Mouse (Mus musculus) adrenal gland, adult 2 months (tissue): Measurements from ENCODE around the gene Slc2a13. TPM values are rescaled to one million over a fixed set of nuclear protein-coding genes. Genes with fewer than 3 reads are reported as not detected.

Source experiments
- DNase-seq: peaks from one replicate; pipeline ENCODE4 v3.0.0; 2021
- long read RNA-seq: library from polyadenylated mRNA; stranded (forward); transcript quantifications from one replicate; pipeline ENCODE4 v2.0.0, GENCODE M21; 2021
- polyA plus RNA-seq: library from polyadenylated mRNA; depleted of rRNA; stranded (reverse); fragments of >200 nt; gene quantifications from 2 replicates; pipeline ENCODE4 v1.2.3, GENCODE M21; 2012; rRNA removed
- total RNA-seq, 2 experiments: library from RNA; stranded (reverse); gene quantifications; 2 replicates each; pipeline ENCODE4 v1.2.3; 2021

The Slc2a13 gene
- total RNA-seq (1 to 10 TPM; 3.3 to 4.0 TPM), polyA plus RNA-seq (1.0 and 2.0 TPM in 2 replicates)
- long read RNA-seq, full-length matches to known transcripts = 1 of 1 reads
- long read RNA-seq, partial matches to known transcripts = 0 of 1 reads
- long read RNA-seq, other reads (novel, unspliced or antisense) = 0 of 1 reads

DNA sequence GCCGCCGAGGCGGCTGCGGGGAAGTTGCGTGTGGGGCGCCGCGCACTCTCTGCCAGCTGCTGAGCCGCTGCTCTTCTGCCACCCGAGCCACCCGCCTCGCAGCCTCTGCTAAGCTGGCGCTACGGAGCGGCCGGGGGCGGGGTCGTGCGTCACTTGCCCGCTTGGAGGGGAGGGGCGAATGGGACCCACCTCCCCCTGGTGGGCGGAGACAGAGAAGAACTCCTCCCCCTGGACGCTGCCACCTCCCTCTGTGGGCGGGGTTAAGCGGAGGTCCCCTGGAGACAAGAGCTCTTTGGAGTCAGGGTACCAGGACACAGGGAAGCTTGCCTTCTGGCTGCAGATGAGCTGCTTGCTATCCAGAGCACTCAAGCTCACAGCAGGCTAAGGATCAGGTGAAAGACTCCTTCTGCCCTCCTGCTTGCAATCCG lies at the start of gene Slc2a13:
Slc2a13 (minus strand) TSS at position 151 of the 428 bp plus-strand sequence.
- DNase-seq = peak; percentile 94

DNA sequence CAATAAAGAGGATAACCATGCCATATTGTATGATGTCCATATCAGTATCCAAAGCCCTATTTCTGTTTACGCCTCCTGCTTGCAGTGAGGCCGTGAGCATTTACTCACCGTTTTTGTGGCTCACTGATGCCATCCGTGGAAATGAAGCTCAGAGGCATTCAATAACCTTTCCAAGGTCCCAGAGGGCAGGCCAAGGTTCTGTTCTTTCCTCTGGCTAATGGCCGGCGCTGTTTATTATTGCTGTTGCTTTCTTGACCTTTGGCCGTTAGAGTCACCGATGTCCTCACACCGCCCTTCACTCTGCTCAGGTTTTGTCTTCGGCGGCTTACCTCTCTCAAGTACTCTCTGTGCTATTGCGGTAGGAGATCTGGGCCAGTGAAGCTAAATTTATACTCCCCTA lies 43.0 kb upstream of the Slc2a13 start:
- peak; percentile 38 for DNase-seq

- no peak for DNase-seq
These were observed 42.5 kb upstream of the Slc2a13 start for GRCm38 (mm10) chr15:91615532-91615931.

DNA sequence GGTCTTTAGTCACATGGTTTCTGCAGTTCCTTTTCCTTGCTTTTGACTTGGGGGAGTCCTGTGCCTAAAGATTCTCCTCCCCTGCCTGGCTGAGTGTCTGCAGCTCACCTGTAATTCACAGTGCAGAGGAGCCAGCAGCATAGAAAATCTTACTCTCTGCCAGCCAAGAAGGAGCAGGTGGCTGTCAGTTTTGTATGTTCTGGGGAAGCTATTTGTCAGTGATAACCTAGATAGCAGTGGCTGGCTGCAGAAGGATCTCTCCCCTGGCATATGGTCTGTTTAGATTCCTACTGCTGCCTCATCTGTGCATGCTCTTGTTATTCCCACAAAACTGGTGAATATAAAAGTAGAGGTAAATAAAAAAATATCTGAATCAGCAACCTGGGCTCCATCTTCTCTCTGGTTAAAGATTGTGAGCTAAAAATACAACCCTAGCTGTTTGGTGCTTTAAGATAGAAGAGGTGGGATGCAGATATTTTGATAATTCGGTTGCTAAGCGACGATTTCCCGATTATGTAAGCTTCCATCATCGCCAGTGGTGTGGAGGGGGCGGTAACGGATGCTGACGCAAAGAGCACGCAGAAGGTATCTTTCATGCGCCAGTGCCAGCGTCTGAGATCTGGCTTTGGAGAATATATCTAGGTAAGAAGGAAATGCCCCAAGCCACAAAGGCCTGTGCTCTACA lies 41.1 kb upstream of the Slc2a13 start:
- DNase-seq = no peak

GRCm38 (mm10) chr15:91609713-91610112 lies 36.7 kb upstream of the Slc2a13 start:
- peak; percentile 75 for DNase-seq

- no peak for DNase-seq
These were observed 35.8 kb upstream of the Slc2a13 start for GRCm38 (mm10) chr15:91608811-91609210.

DNA sequence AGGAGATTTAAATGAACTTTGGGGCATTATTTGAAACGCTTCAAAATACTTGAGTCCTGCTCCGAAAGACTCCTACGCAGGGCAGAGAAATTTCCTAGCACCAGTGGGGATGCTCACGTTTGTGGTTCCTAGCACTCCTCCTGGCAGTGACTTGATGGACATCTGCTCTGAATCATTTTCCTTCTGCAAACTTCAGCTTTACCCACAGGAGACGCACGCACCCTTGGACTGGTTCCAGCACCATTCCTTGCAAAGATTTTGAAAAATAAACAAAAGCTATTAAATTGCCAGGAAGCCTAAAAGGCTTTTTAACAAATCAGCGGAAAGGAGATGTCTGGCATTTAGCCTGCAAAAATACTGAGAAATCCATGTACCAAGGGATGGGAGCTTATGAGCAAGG lies 28.1 kb upstream of the Slc2a13 start:
- DNase-seq = no peak

DNA sequence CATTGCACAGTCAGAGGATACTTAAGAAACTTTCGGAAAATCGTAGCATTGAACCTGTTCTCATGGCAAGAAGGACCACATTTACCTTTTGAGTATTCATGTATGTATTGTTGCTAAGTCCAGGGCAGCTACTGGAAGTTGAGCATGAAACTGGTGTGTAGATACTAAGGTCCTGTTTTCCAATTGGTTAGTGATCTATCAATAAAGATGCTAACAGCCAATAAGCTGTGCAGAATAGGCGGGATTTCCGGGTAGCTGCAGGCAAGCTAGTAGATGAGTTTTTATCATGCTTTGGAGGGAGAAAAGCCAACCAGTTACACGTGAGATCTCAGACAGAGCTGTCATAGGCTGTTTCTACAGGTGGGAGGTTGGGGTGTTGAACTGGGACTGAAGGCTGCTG lies 24.2 kb upstream of the Slc2a13 start:
- DNase-seq = no peak

DNA sequence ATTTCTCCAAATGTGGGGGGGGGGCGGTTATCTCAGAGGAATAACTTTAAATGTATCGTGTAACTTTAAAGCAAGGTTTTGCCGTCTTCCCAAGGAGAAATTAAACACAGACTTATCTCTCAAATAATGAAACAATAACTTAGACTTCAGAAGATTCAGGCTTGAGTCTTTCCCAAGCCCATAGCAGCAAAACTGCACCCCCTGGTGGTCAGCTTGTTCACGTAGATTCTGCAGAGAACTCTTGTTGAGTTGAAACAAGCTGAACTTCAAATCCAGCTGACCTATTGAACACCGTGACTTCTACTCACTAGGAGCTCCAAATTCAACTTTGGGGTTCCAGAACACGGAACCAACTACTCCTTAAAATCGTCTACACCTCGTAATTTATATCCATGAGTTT lies 1.4 kb upstream of the Slc2a13 start:
- peak; percentile 78 for DNase-seq

GRCm38 (mm10) chr15:91572421-91573069 lies 516 bp downstream of the Slc2a13 start:
- DNase-seq = no peak

DNA sequence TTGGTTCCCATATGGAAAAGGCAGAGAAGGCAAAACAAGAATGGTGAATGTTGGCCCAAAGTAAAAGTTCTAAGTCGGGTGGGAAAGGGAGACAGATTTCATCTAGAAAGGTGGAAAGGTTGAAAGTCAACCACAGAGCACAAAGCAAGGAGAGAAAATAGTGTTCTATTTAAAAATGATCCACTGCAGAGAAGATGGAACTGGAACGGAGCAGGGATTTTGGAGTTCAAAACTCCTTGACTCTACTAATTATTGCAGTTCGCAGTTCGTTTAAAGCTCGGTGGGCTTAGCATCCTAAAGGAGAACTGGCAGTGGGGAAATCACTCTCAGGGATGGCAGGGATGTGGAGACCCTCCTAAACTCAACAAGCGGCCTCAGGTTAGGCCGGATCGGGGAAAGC lies 1.1 kb downstream of the Slc2a13 start:
- DNase-seq = no peak

GRCm38 (mm10) chr15:91566784-91567183 lies 6.3 kb downstream of the Slc2a13 start:
- no peak for DNase-seq

DNA sequence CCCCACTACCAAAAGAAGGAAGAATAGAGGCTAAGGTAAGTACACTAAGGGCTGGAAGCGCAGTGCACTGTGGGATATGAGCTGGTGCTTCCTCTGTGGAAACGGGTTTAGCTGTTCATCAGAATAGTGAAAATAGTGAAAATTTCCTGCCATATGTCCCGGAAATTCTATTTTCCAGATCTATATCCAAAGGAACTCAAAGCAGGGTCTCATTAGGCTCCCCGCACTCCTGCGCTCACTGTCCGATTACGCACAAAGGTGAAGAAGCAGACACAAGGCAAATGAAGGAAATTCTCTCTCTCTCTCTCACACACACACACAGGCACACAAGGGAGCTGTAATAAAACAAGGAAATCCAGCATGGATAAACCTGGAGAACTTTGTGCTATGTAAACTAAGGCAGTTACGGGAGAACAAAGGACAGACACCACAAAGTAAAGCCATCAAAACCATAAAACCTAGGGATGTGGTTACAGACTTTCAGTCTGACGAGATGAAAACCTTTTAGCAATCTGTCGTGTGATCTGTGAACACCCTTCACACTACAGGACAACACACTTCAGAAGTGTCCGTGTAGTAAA lies 7.9 kb downstream of the Slc2a13 start:
- no peak for DNase-seq

GRCm38 (mm10) chr15:91561728-91562127 lies 11.3 kb downstream of the Slc2a13 start:
- no peak for DNase-seq

DNA sequence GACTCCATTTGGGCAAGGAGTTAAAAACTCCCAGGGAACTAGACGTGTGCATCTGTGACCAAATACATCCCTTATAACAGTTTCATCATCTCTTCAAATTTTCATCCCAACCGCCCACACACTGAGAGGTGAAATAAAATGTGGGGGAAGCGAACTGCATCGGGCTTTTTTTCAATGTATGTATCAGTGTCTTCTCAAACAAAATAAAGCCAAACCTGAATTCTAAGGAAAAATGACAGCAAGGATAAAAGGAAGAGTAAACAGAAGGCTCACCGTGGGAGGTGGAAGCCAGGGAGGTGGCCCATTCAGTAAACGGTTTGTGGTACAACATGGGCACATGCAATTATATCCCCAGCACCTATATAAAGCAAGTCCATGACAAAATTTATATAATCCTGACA lies 17.7 kb downstream of the Slc2a13 start:
- no peak for DNase-seq

- DNase-seq = no peak
These were observed 24.3 kb downstream of the Slc2a13 start for GRCm38 (mm10) chr15:91548586-91549268.

DNA sequence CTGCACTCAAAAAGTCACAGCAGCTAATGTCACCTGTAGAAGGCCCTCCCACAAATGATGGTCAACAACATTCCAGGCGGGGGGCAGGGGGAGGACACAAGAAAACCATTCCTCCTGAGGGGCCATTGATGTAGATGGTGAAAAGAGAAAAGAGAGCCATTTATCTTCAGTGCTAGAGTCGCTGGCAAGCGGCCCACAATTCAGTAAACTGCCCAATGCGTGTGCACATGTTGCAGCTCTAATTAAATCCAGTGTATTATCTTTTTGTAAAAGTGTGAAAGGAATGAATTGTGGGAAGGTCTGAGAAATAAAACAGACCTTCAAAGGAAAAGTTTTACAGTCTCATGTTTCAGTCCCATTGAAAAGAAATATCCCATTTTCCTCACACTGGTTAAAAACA lies 28.5 kb downstream of the Slc2a13 start:
- no peak for DNase-seq

DNA sequence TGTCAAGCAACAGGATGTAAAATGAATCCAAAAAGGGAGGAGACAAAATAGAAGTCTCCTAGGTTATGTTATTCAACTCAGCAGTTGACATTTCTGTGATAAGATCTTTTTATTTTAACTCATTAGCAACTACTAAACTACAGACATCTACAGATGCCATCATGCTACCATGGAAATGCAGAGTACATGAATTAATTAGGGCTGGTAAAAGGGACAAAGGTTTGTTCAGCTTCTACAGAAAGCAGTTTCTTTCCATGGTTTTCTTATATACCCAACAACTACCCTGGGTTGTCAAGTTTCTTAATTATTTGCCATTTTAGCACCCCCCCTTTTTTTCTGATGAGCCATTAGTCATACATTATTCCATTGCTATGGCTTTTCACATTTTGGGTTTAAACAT lies 34.6 kb downstream of the Slc2a13 start:
- no peak for DNase-seq

- no peak for DNase-seq
These were observed 46.2 kb downstream of the Slc2a13 start for GRCm38 (mm10) chr15:91526876-91527275.

DNA sequence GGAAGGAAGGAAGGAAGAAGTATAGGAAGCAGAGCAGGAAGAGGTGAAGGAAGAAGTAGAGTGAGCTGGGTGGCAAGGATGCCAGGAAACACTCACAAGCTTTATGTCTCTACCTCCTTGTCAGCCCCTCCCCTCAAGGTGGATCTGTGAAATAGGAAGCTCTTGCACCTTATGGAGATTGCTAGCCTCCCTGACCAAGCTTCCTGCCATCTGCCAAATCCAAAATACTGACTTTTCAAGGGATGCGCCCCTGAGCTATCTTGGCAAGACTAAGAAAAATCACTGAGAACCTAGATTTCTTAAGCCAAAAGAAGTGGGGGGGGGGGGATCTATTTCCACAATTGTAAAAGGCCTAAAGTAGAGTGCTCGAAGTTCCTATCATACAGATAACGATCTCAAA lies 46.9 kb downstream of the Slc2a13 start:
- DNase-seq = no peak

- no peak for DNase-seq
These were observed 48.6 kb downstream of the Slc2a13 start for GRCm38 (mm10) chr15:91524451-91524850.

- no peak for DNase-seq
These were observed 69.8 kb downstream of the Slc2a13 start for GRCm38 (mm10) chr15:91503291-91503690.

DNA sequence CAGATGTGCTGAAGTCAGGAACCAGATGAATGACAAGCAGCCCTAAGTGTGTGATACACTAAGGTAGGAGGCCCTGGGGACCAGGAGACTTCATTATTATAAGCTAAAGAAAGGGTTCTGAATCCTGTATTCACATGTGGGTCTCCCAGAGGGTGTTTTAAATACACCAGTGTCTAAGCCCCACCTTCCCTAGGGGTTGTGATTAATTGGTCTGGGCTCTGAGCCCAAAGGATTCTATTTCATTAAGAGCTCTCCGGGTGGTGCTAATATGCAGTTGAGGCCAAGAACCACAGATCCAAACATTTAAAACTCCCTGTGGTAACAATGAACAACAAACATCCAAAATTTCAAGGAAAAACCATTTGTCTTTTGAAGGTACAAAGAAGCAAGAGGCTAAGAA lies 70.4 kb downstream of the Slc2a13 start:
- DNase-seq = no peak
